Mouse (Mus musculus): ENCODE results near the gene Fnbp1l.

DNA sequence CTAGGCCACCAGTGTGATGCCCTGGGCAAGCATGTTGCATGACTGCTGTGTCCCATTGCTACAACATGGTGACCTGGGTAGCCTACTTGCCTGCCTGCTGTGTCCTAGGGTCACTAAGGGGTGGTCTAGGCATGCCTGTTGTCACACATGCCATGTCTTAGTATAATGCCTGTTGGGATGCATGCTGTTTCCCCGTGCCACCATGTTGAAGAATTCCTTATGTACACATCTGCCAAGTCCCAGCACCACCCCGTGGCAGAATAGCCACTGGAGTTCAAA is 19.6 kb upstream of the Fnbp1l start:
- TF ChIP-seq CTCF (IDR thresholded peaks at IDR 0.05; ENCODE audit: low read depth): no peak
- TF ChIP-seq EP300 (IDR thresholded peaks at IDR 0.05; ENCODE audit: low read depth): no peak
